Mouse (Mus musculus) MEL (cell line): ENCODE measurements around the gene Gm20431. TPM values are rescaled to one million over a fixed set of nuclear protein-coding genes. Genes with fewer than 3 reads are reported as not detected.

Experiments used
- DNase-seq: peaks from one replicate; pipeline ENCODE4 v3.0.0; 2011; ENCODE audit warnings: low read depth, low spot score
- H3K27ac ChIP-seq: 2 replicates; pipeline ENCODE4 v1.5.1; 2012; ENCODE audit warnings: low read depth, mild to moderate bottlenecking, control low read depth, low read length, moderate library complexity; ENCODE audit not compliant: control insufficient read depth
- H3K27me3 ChIP-seq, 2 experiments: fragments of 150-350 bp in 1 of 2; sonication (generic) in 1 of 2; 2 replicates each; pipeline ENCODE4 v1.6.1; 2012; ENCODE audit warnings: low read length in 2 of 2, mild to moderate bottlenecking in 2 of 2, improper control_type of control experiment in 1 of 2, moderate library complexity in 1 of 2; ENCODE audit not compliant: insufficient read depth in 2 of 2, control insufficient read depth in 1 of 2
- H3K36me3 ChIP-seq, 2 experiments: 2 replicates each; pipeline ENCODE4 v1.6.1; 2012 to 2014; ENCODE audit warnings: low read length in 2 of 2, improper control_type of control experiment in 1 of 2, inconsistent platforms in 1 of 2, mild to moderate bottlenecking in 1 of 2; ENCODE audit not compliant: insufficient read depth in 2 of 2, control insufficient read depth in 1 of 2
- H3K4me1 ChIP-seq, 2 experiments: fragments of 150-350 bp in 1 of 2; sonication (generic) in 1 of 2; 2 replicates each; pipeline ENCODE4 v1.6.1; 2012; ENCODE audit warnings: low read length in 2 of 2, improper control_type of control experiment in 1 of 2, mild to moderate bottlenecking in 1 of 2; ENCODE audit not compliant: insufficient read depth in 2 of 2, control insufficient read depth in 1 of 2
- H3K4me3 ChIP-seq, 2 experiments: fragments of 150-350 bp in 1 of 2; sonication (generic) in 1 of 2; 2 replicates each; pipeline ENCODE4 v1.5.1; 2012; ENCODE audit warnings: low read depth in 2 of 2, low read length in 2 of 2, mild to moderate bottlenecking in 2 of 2, moderate library complexity in 2 of 2, control low read depth in 1 of 2, improper control_type of control experiment in 1 of 2; ENCODE audit not compliant: control insufficient read depth in 1 of 2, insufficient read depth in 1 of 2
- H3K79me2 ChIP-seq: 2 replicates; pipeline ENCODE4 v1.6.1; 2012; ENCODE audit warnings: mild to moderate bottlenecking, low read length, moderate library complexity; ENCODE audit not compliant: control insufficient read depth, poor library complexity, insufficient read depth
- H3K9ac ChIP-seq: 2 replicates; pipeline ENCODE4 v1.6.1; 2012; ENCODE audit warnings: low read depth, mild to moderate bottlenecking, control low read depth, low read length, moderate library complexity; ENCODE audit not compliant: control insufficient read depth, poor library complexity, severe bottlenecking
- H3K9me3 ChIP-seq: fragments of 150-350 bp; sonication (generic); replicated peaks from 2 replicates; pipeline ENCODE4 v1.6.1; 2012; ENCODE audit warnings: mild to moderate bottlenecking, low read length, improper control_type of control experiment, moderate library complexity; ENCODE audit not compliant: insufficient read depth
- BHLHE40 ChIP-seq: IDR thresholded peaks from 2 replicates; pipeline ENCODE4 v1.6.1; 2012; ENCODE audit warnings: low read depth, mild to moderate bottlenecking, inconsistent platforms, low read length, improper control_type of control experiment, borderline replicate concordance
- CTCF ChIP-seq, 3 experiments: IDR thresholded peaks in 2 of 3; conservative IDR thresholded peaks in 1 of 3; 2 replicates each; pipeline ENCODE4 v1.5.1; 2011 to 2012; ENCODE audit warnings: low read length in 3 of 3, low read depth in 2 of 3, mild to moderate bottlenecking in 2 of 3, improper control_type of control experiment in 1 of 3, inconsistent platforms in 1 of 3, mixed read lengths in 1 of 3, moderate library complexity in 1 of 3; ENCODE audit not compliant: control insufficient read depth in 1 of 3, insufficient read depth in 1 of 3, poor library complexity in 1 of 3, severe bottlenecking in 1 of 3
- EP300 ChIP-seq, 2 experiments: IDR thresholded peaks; 2 replicates each; pipeline ENCODE4 v1.6.1; 2011; ENCODE audit warnings: improper control_type of control experiment in 2 of 2, low read length in 2 of 2, low read depth in 1 of 2, mild to moderate bottlenecking in 1 of 2
- ETS1 ChIP-seq: IDR thresholded peaks from 2 replicates; pipeline ENCODE4 v1.6.1; 2012; ENCODE audit warnings: low read depth, mild to moderate bottlenecking, inconsistent platforms, low read length, improper control_type of control experiment, moderate library complexity
- GATA1 ChIP-seq: IDR thresholded peaks from 2 replicates; pipeline ENCODE4 v1.6.1; 2011; ENCODE audit warnings: low read depth, low read length, improper control_type of control experiment
- HCFC1 ChIP-seq: IDR thresholded peaks from 2 replicates; pipeline ENCODE4 v1.6.1; 2012; ENCODE audit warnings: low read depth, mild to moderate bottlenecking, inconsistent platforms, low read length, improper control_type of control experiment, moderate library complexity
- MAFK ChIP-seq: IDR thresholded peaks from 2 replicates; pipeline ENCODE4 v1.6.1; 2011; ENCODE audit warnings: low read depth, mild to moderate bottlenecking, low read length, improper control_type of control experiment, borderline replicate concordance
- MAX ChIP-seq: IDR thresholded peaks from 2 replicates; pipeline ENCODE4 v1.6.1; 2011; ENCODE audit warnings: low read length, improper control_type of control experiment
- MEF2A ChIP-seq: IDR thresholded peaks from 2 replicates; pipeline ENCODE4 v1.6.1; 2014; ENCODE audit warnings: low read depth, mild to moderate bottlenecking, inconsistent platforms, low read length, improper control_type of control experiment; ENCODE audit not compliant: poor library complexity, insufficient replicate concordance, severe bottlenecking; ENCODE audit errors: extremely low read depth
- MXI1 ChIP-seq: IDR thresholded peaks from 2 replicates; pipeline ENCODE4 v1.6.1; 2011; ENCODE audit warnings: mild to moderate bottlenecking, low read depth, low read length, improper control_type of control experiment
- MYB ChIP-seq: IDR thresholded peaks from 2 replicates; pipeline ENCODE4 v1.6.1; 2011; ENCODE audit warnings: mild to moderate bottlenecking, low read depth, low read length, improper control_type of control experiment
- MYC ChIP-seq: IDR thresholded peaks from 2 replicates; pipeline ENCODE4 v1.6.1; 2011; ENCODE audit warnings: low read depth, mild to moderate bottlenecking, low read length, improper control_type of control experiment, moderate library complexity
- NRF1 ChIP-seq: IDR thresholded peaks from 2 replicates; pipeline ENCODE4 v1.6.1; 2014; ENCODE audit warnings: low read depth, mild to moderate bottlenecking, inconsistent platforms, low read length, improper control_type of control experiment, moderate library complexity; ENCODE audit not compliant: poor library complexity, insufficient read depth, severe bottlenecking
- POLR2AphosphoS2 ChIP-seq: IDR thresholded peaks from 2 replicates; pipeline ENCODE4 v1.6.1; 2011; ENCODE audit warnings: low read length, improper control_type of control experiment
- RAD21 ChIP-seq: IDR thresholded peaks from 2 replicates; pipeline ENCODE4 v1.6.1; 2011; ENCODE audit warnings: mild to moderate bottlenecking, low read depth, low read length, improper control_type of control experiment
- RCOR1 ChIP-seq: IDR thresholded peaks from 2 replicates; pipeline ENCODE4 v1.6.1; 2012; ENCODE audit warnings: low read depth, mild to moderate bottlenecking, inconsistent platforms, low read length, improper control_type of control experiment
- TAL1 ChIP-seq: IDR thresholded peaks from 2 replicates; pipeline ENCODE4 v1.6.1; 2012; ENCODE audit warnings: mild to moderate bottlenecking, inconsistent platforms, low read length, moderate library complexity, mixed read lengths
- UBTF ChIP-seq: IDR thresholded peaks from 2 replicates; pipeline ENCODE4 v1.6.1; 2012; ENCODE audit warnings: low read depth, mild to moderate bottlenecking, inconsistent platforms, low read length, improper control_type of control experiment, moderate library complexity, borderline replicate concordance; ENCODE audit not compliant: insufficient read depth
- USF2 ChIP-seq, 2 experiments: IDR thresholded peaks; 2 replicates each; pipeline ENCODE4 v1.6.1; 2011 to 2012; ENCODE audit warnings: improper control_type of control experiment in 2 of 2, low read length in 2 of 2, borderline replicate concordance in 1 of 2, inconsistent platforms in 1 of 2, low read depth in 1 of 2, mild to moderate bottlenecking in 1 of 2; ENCODE audit not compliant: insufficient read depth in 1 of 2
- ZC3H11A ChIP-seq: IDR thresholded peaks from 2 replicates; pipeline ENCODE4 v1.6.1; 2012; ENCODE audit warnings: low read depth, mild to moderate bottlenecking, inconsistent platforms, low read length, improper control_type of control experiment
- ZNF384 ChIP-seq: IDR thresholded peaks from 2 replicates; pipeline ENCODE4 v1.6.1; 2012; ENCODE audit warnings: low read depth, mild to moderate bottlenecking, inconsistent platforms, low read length, improper control_type of control experiment
- polyA plus RNA-seq, 2 experiments: library from polyadenylated mRNA; stranded (reverse) in 1 of 2; unstranded in 1 of 2; fragments of >175 nt in 1 of 2; fragments of >200 nt in 1 of 2; gene quantifications; 2 replicates each; pipeline versions ENCODE4 v1.2.1 to v1.2.4; 2012; ENCODE audit warnings: low replicate concordance in 2 of 2, low read depth in 1 of 2; ENCODE audit not compliant: insufficient read length in 2 of 2, insufficient read depth in 1 of 2, missing spikeins in 1 of 2
- total RNA-seq: library from RNA; depleted of rRNA; stranded (reverse); fragments of 300-350 nt; gene quantifications from 2 replicates; pipeline ENCODE4 v1.2.3, GENCODE M21; 2012

Gm20431 gene
- total and polyA plus RNA-seq, 3 experiments = 5.9 to 8.1 TPM; not detected in 1

DNA sequence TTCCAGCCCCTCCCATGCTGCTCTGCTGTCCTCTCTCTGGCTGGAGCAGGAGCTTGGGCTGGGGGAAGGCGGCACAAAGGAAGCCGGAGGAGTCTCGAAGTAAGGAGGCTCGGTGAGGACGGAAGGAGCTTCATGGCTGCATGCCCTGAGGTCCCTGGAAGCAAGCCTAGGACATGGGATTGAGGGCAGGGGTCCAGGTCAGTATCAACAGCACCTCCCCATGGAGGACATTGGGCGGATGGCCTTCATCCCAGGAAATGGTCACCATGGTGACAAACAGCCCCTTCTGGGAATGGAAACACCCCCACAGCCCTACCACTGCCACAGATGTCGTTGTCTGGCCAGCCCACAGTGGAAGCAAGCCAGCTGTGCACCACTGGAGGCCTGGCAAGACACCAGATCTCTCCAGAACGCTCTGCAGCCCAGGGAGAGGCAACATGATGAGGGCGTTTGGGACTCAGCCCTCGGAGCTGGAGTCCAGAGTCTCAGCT lies 66.8 kb downstream of the Gm20431 start:
- Histone ChIP-seq H3K36me3 (no peaks in the 10 kb centered on the region), H3K27ac (no peak overlapping the region), H3K79me2 (no peaks in the 10 kb centered on the region), H3K9ac (no peak overlapping the region), H3K4me3 (no peak overlapping the region), H3K27me3 (peaks cover 0 to 3% of the 10 kb centered on the region in 2 experiments; a peak in 3 of 4 replicates), H3K9me3 (no peaks in the 10 kb centered on the region), H3K4me1 (no peaks in the 10 kb centered on the region)
- TF ChIP-seq RAD21 (no peak), BHLHE40 (no peak), MXI1 (no peak), MYB (no peak), UBTF (no peak), MYC (no peak), POLR2AphosphoS2 (no peak), ETS1 (no peak), ZNF384 (no peak), CTCF (IDR thresholded peaks at IDR 0.05 in 2 of 3, conservative IDR thresholded peaks at IDR 0.05 in 1 of 3; ENCODE audit: control insufficient read depth in 1 of 3, insufficient read depth in 1 of 3, low read depth in 2 of 3, low read length in 3 of 3, poor library complexity in 1 of 3, severe bottlenecking in 1 of 3) (no peak)
- DNase-seq = no peak

GRCm38 (mm10) chr2:167593551-167594250 lies 67.6 kb downstream of the Gm20431 start:
- Histone ChIP-seq H3K27ac (no peak overlapping the region), H3K36me3 (no peaks in the 10 kb centered on the region), H3K27me3 (peaks cover 1 to 9% of the 10 kb centered on the region in 2 experiments; a peak in 3 of 4 replicates), H3K9me3 (no peaks in the 10 kb centered on the region), H3K79me2 (no peaks in the 10 kb centered on the region), H3K4me1 (no peaks in the 10 kb centered on the region), H3K9ac (no peak overlapping the region), H3K4me3 (no peak overlapping the region)
- DNase-seq = no peak
- TF ChIP-seq ZC3H11A (no peak), GATA1 (no peak), RCOR1 (no peak), MAFK (no peak), NRF1 (no peak), MEF2A (no peak), MYC (no peak), EP300 (IDR thresholded peaks at IDR 0.05; ENCODE audit: low read depth in 1 of 2, low read length in 2 of 2) (no peak), BHLHE40 (no peak), RAD21 (no peak), MAX (no peak), TAL1 (no peak), USF2 (IDR thresholded peaks at IDR 0.05; ENCODE audit: borderline replicate concordance in 1 of 2, insufficient read depth in 1 of 2, low read depth in 1 of 2, low read length in 2 of 2) (no peak), HCFC1 (no peak)
